Mouse (Mus musculus) frontal cortex, postnatal 14 days (tissue): ENCODE measurements at regions not wholly inside any gene's neighbourhood (a gene's known extent, or its start where the extent isn't known, plus 50 kb on each side); places are given as distances from the start of the nearest gene placed in this dataset.
"Not testable (repeated sequence)": the region's sequence is repeated elsewhere in the genome, so short reads cannot be mapped to it uniquely, and the experiment has no call there.

Source experiments
- DNase-seq, 2 experiments: peaks; one replicate each; pipeline ENCODE4 v3.0.0; 2022; ENCODE audit warnings: low spot score in 2 of 2

- peak in 1 of 2 experiments; percentile 34 for DNase-seq
Measured at GRCm38 (mm10) chr5:25639187-25639586, 66.4 kb downstream of the Xrcc2 start.

GRCm38 (mm10) chr5:25638097-25638496 lies 67.5 kb downstream of the Xrcc2 start:
- DNase-seq = no peak

- no peak for DNase-seq
Measured at GRCm38 (mm10) chr5:25632861-25633535, 72.6 kb downstream of the Xrcc2 start.

GRCm38 (mm10) chr5:25629731-25630130 lies 75.9 kb downstream of the Xrcc2 start:
- no peak for DNase-seq

- DNase-seq = no peak
Measured at GRCm38 (mm10) chr5:25628504-25628903, 77.1 kb downstream of the Xrcc2 start.

- DNase-seq = no peak
Measured at GRCm38 (mm10) chr5:25627086-25627485, 78.5 kb downstream of the Xrcc2 start.

- DNase-seq = no peak
Measured at GRCm38 (mm10) chr5:25624029-25624428, 81.6 kb downstream of the Xrcc2 start.

GRCm38 (mm10) chr5:25619872-25620271 lies 85.8 kb downstream of the Xrcc2 start:
- DNase-seq = no peak

GRCm38 (mm10) chr5:25619337-25619736 lies 86.3 kb downstream of the Xrcc2 start:
- DNase-seq = not testable (repeated sequence)

- DNase-seq = no peak
Measured at GRCm38 (mm10) chr5:25614659-25615061, 91.0 kb downstream of the Xrcc2 start.

GRCm38 (mm10) chr5:25613844-25614658 lies 91.6 kb downstream of the Xrcc2 start:
- peak; percentile 37 to 62 for DNase-seq

GRCm38 (mm10) chr5:25612036-25612705 lies 93.5 kb downstream of the Xrcc2 start:
- no peak for DNase-seq

GRCm38 (mm10) chr5:25609911-25610310 lies 94.0 kb downstream of the Cct8l1 start:
- peak; percentile 43 to 44 for DNase-seq

GRCm38 (mm10) chr5:25602123-25602522 lies 86.3 kb downstream of the Cct8l1 start:
- DNase-seq = no peak

- DNase-seq = no peak
Measured at GRCm38 (mm10) chr5:25599363-25599762, 83.5 kb downstream of the Cct8l1 start.

GRCm38 (mm10) chr5:25597786-25598185 lies 81.9 kb downstream of the Cct8l1 start:
- no peak for DNase-seq

- no peak for DNase-seq
Measured at GRCm38 (mm10) chr5:25591709-25592108, 75.8 kb downstream of the Cct8l1 start.
